Mouse (Mus musculus) intestine, embryonic 15.5 days (tissue): ENCODE measurements around the gene Teddm1a. TPM values are rescaled to one million over a fixed set of nuclear protein-coding genes. Genes with fewer than 3 reads are reported as not detected.

Experiments
- ATAC-seq: fragments of 200-750 bp; cut with Nextera tagmentation; 2 replicates; pipeline ENCODE4 v1.8.0; 2017; ENCODE audit warnings: moderate TSS enrichment, moderate library complexity
- H3K27ac ChIP-seq: fragments of 300-500 bp; sonication (generic); 2 replicates; pipeline ENCODE4 v1.5.1; 2015; ENCODE audit warnings: mild to moderate bottlenecking, inconsistent platforms
- H3K27me3 ChIP-seq: fragments of 300-500 bp; sonication (generic); replicated peaks from 2 replicates; pipeline ENCODE4 v1.6.1; 2015; ENCODE audit warnings: inconsistent platforms
- H3K36me3 ChIP-seq: fragments of 300-500 bp; sonication (generic); 2 replicates; pipeline ENCODE4 v1.6.1; 2015; ENCODE audit warnings: inconsistent platforms
- H3K4me1 ChIP-seq: fragments of 300-500 bp; sonication (generic); replicated peaks from 2 replicates; pipeline ENCODE4 v1.6.1; 2015; ENCODE audit warnings: inconsistent platforms
- H3K4me2 ChIP-seq: fragments of 300-500 bp; sonication (generic); replicated peaks from 2 replicates; pipeline ENCODE4 v1.6.1; 2015; ENCODE audit warnings: mild to moderate bottlenecking, inconsistent platforms
- H3K4me3 ChIP-seq: fragments of 300-500 bp; sonication (generic); replicated peaks from 2 replicates; pipeline ENCODE4 v1.5.1; 2015; ENCODE audit warnings: inconsistent platforms
- H3K9ac ChIP-seq: fragments of 300-500 bp; sonication (generic); 2 replicates; pipeline ENCODE4 v1.6.1; 2015; ENCODE audit warnings: inconsistent platforms
- H3K9me3 ChIP-seq: fragments of 300-500 bp; sonication (generic); 2 replicates; pipeline ENCODE4 v1.6.1; 2016; ENCODE audit warnings: inconsistent platforms
- WGBS: fragments of 180-500 bp; shearing (Covaris S2); methylation state at CpG from one replicate; pipeline ENCODE4 v1.1.7; 2015; 5-methylcytosine and 5-hydroxymethylcytosine counted together
- polyA plus RNA-seq: library from polyadenylated mRNA; unstranded; fragments of >200 nt; fragmentation: Nextera tagmentation; extraction: Ambion mirVana; gene quantifications from 2 replicates; pipeline ENCODE4 v1.2.1, GENCODE M21; 2015

The Teddm1a gene
- polyA plus RNA-seq, 1 experiment from 2014 or later: not detected

- Histone ChIP-seq H3K9ac (no peak overlapping the region), H3K9me3 (no peaks in the 10 kb centered on the region), H3K27me3 (no peaks in the 10 kb centered on the region), H3K4me2 (no peak overlapping the region), H3K4me3 (no peak overlapping the region), H3K4me1 (no peaks in the 10 kb centered on the region), H3K36me3 (no peaks in the 10 kb centered on the region), H3K27ac (no peak overlapping the region)
- WGBS: 81% methylated on average over 12 of the region's 12 CpGs
- no peak for ATAC-seq
Observed at GRCm38 (mm10) chr1:153935844-153936380, 44.4 kb downstream of the Teddm1a start.

GRCm38 (mm10) chr1:153937025-153937424 is 45.5 kb downstream of the Teddm1a start:
- H3K9ac ChIP-seq: no peak overlapping the region
- no peak overlapping the region for H3K4me3 ChIP-seq
- no peak overlapping the region for H3K4me2 ChIP-seq
- no peak for ATAC-seq
- no peaks in the 10 kb centered on the region for H3K4me1 ChIP-seq
- 88% methylated on average over 2 of the region's 2 CpGs for WGBS
- H3K9me3 ChIP-seq: no peaks in the 10 kb centered on the region
- no peak overlapping the region for H3K27ac ChIP-seq
- no peaks in the 10 kb centered on the region for H3K36me3 ChIP-seq
- H3K27me3 ChIP-seq: no peaks in the 10 kb centered on the region

- no peak for ATAC-seq
Observed at GRCm38 (mm10) chr1:153940986-153941385, 49.4 kb downstream of the Teddm1a start.

More at GRCm38 (mm10) chr1:153940986-153941385, 49.4 kb downstream of the Teddm1a start:
- H3K36me3 ChIP-seq: no peaks in the 10 kb centered on the region
- no peak overlapping the region for H3K9ac ChIP-seq
- no peak overlapping the region for H3K4me3 ChIP-seq
- H3K27me3 ChIP-seq: no peaks in the 10 kb centered on the region
- WGBS: 72% methylated on average over 2 of the region's 2 CpGs
- no peak overlapping the region for H3K4me2 ChIP-seq
- no peak overlapping the region for H3K27ac ChIP-seq
- no peaks in the 10 kb centered on the region for H3K4me1 ChIP-seq
- H3K9me3 ChIP-seq: no peaks in the 10 kb centered on the region

Other genes with a start within 250 kb of the Teddm1a start
- 0.23 and 0.37 TPM in 2 replicates for gene Rgs8, start 238.7 kb upstream of the Teddm1a start, polyA plus RNA-seq
- gene Rgs16, start 151.4 kb upstream of the Teddm1a start, polyA plus RNA-seq: 4.8 and 5.1 TPM in 2 replicates
- gene Rnasel, start 142.3 kb upstream of the Teddm1a start, polyA plus RNA-seq: 22.9 and 24.5 TPM in 2 replicates
- gene Rgsl1, start 47.6 kb upstream of the Teddm1a start, polyA plus RNA-seq: not detected in 2 replicates
- 0.18 and 0.29 TPM in 2 replicates for gene Teddm1b, start 17.4 kb upstream of the Teddm1a start, polyA plus RNA-seq
- 73.6 and 83.9 TPM in 2 replicates for gene Glul, start 8.2 kb downstream of the Teddm1a start, polyA plus RNA-seq
- gene Teddm2, start 8.5 kb downstream of the Teddm1a start, polyA plus RNA-seq: 0.34 and 0.36 TPM in 2 replicates